In the genomic region with DNA sequence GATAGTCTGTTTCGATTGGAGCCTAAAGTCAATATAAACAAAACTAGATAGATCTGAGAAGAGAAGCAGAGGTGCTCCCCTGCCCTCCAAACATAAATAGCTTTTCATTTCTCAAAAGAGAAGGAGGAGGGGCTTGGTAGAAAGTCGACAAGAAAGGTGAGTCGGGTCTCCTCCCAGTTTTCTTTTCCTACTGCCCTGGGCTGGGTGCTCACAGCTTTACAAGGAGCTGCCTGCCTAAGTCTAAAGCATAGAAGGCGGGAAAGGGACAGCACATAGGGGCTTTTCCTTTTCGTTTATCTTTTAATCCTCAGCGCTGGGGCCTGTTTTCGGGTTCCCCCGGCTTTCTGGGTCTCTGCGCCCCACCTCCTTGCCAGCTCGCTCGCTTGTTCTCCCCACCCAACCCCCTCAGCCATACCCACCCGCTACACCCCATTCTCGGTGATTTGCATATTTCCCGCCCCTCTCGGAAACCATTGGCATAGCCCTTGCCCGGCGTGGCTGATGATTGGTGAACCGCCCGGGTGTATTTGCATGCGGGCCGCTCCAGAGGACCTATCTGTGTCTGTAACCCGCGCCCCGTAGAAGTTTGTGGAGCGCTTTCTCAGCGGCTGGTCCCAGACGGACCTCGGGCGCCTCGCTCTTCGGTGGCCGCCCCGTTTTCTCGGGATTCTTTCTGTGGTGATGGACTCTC, we compare ENCODE assay signal across 8 mouse cellular contexts. TPM values are rescaled to one million over a fixed set of nuclear protein-coding genes. Genes with fewer than 3 reads are reported as not detected.
DNase-seq lines count a peak whose midpoint lies in the region; ATAC-seq and TF ChIP-seq lines count a peak whose summit lies in the region.

A gene (plus strand): TSS at position 579 of the 691 bp plus-strand sequence.

- TF ChIP-seq CTCF in cortical plate, adult 2 months (IDR thresholded peaks at IDR 0.05; ENCODE audit: extremely low read depth, insufficient read depth, low read length), result no peak

- H3K4me3 ChIP-seq in cortical plate, adult 2 months (ENCODE audit: insufficient read depth, low read length), result peak within 1 kb of the TSS; percentile 36

- no peak within 1 kb of the TSS; the same call in 1 of the 2 replicates for H3K27ac ChIP-seq in cortical plate, adult 2 months (ENCODE audit: insufficient read depth, low read length)

- DNase-seq in adipocyte (ENCODE audit: low spot score), result peak; percentile 93
- DNase-seq in gastrocnemius, adult 8-10 months (ENCODE audit: low spot score in 2 of 2), result peak; percentile 77 to 84
- DNase-seq in induced T-regulatory cell, adult 2 months (ENCODE audit: low read depth), result peak; percentile 97
- peak; percentile 77 to 85 for DNase-seq in left cerebral cortex, adult 8-10 months (ENCODE audit: low spot score in 2 of 2)
- DNase-seq in right cerebral cortex, adult 18-20 months, result peak; percentile 92
- peak; percentile 84 for DNase-seq in urinary bladder, adult 2 months (ENCODE audit: low spot score)

- no peaks in the 10 kb centered on the region; the same call in 1 of the 2 replicates for H3K4me1 ChIP-seq in cortical plate, adult 2 months (ENCODE audit: control insufficient read depth, insufficient read depth, low read length)

- peak; percentile 86 for ATAC-seq in megakaryocyte, adult 5-6 weeks (ENCODE audit: poor library complexity, severe bottlenecking)

- TF ChIP-seq POLR2A in cortical plate, adult 2 months (IDR thresholded peaks at IDR 0.05; ENCODE audit: extremely low read depth, insufficient read depth, low read length), result peak; percentile 76

RNA-seq across cellular contexts. Expression of the gene that starts here (rescaled TPM):
- 10.8 and 11.9 TPM in 2 replicates for polyA plus RNA-seq in cortical plate, adult 2 months (2012; rRNA removed)
- 1 to 10 TPM; 5.1 to 8.8 (median 7.5) TPM for total RNA-seq in gastrocnemius, adult 8-10 months (2022)
- total RNA-seq in left cerebral cortex, adult 8-10 months (2022), result 1 to 10 TPM; 8.2 to 9.0 (median 8.7) TPM
- total RNA-seq in megakaryocyte, adult 5-6 weeks (2015), result 3.8 TPM in 2 replicates
- total RNA-seq in megakaryocyte, adult 5-6 weeks (2017), result 3.1 and 3.8 TPM in 2 replicates
- polyA plus RNA-seq in urinary bladder, adult 2 months (2012; rRNA removed), result 4.2 and 4.3 TPM in 2 replicates
